Mouse (Mus musculus) heart, adult 9 months (tissue): ENCODE measurements around the gene Kcnd3.

ENCODE experiments used
- DNase-seq, 2 experiments: peaks; one replicate each; pipeline ENCODE4 v3.0.0; 2022; ENCODE audit warnings: low spot score in 2 of 2

Gene Kcnd3

GRCm38 (mm10) chr3:105720514-105720913 is 268.4 kb downstream of the Kcnd3 start:
- DNase-seq: no peak

- no peak for DNase-seq
Measured at GRCm38 (mm10) chr3:105721681-105722201, 269.6 kb downstream of the Kcnd3 start.

GRCm38 (mm10) chr3:105722510-105722909 is 270.4 kb downstream of the Kcnd3 start:
- DNase-seq: no peak
